Mouse (Mus musculus): Measurements from ENCODE around the gene 2010111I01Rik.
"Not testable (repeated sequence)": the region's sequence is repeated elsewhere in the genome, so short reads cannot be mapped to it uniquely, and the experiment has no call there.

2010111I01Rik gene

DNA sequence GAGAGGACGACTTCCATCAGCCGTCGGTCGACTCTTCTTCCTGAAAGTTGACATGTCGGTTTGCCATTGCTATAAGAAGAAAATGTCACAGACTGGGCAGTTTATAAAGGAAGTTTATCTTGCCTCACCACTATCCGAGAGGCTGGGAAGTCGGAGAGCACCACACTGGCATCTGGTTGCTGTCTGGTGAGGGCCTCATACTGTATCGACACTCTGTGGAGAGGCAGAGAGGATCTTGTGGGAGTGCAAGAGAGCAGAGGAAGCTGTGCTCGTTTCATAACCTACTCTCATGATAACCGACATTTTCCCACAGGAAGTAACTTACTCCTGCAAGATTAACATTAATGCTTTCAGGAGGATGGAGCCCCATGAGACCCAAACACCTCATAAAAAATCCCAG, 7.9 kb upstream of the 2010111I01Rik start:
- no peak for DNase-seq

- DNase-seq, result no peak
These were observed 1.3 kb upstream of the 2010111I01Rik start for GRCm38 (mm10) chr13:62963358-62963757.

GRCm38 (mm10) chr13:62968223-62968622, 3.5 kb downstream of the 2010111I01Rik start:
- DNase-seq, result no peak

DNA sequence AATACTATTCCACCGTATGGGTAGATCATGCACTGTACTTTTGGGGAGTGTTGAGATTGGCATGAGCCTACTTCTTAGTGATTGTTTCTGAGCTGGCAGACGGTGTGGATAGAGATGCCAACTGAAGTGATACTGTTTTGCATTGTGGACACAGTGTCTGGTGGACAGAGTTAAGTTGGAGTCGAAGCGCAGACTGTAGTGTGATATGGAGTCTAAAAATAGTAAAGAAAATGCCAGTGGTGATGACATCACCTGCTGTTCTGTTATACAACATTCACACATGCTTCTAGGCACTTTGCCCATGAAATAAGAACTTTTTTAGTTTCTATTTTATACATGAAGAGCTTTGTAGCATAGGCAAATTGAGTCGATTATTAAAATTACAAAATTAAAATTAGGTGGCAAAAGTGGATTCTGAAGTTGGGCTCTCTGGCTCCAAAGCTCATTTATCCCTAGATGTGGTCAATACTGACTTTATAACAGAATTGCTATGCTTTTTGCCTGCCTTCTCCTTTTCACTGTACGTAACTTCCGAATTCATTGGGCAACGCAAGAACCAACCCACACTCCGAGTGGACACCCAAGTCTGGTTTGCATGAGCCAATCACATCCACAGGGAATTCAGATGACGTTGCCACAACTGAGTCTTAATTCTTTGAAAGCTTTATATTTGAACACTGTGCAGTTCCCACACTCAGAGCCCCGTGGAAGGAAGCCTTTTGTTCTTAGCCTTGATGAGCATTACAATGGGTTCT, 6.0 kb downstream of the 2010111I01Rik start:
- DNase-seq, result no peak

DNA sequence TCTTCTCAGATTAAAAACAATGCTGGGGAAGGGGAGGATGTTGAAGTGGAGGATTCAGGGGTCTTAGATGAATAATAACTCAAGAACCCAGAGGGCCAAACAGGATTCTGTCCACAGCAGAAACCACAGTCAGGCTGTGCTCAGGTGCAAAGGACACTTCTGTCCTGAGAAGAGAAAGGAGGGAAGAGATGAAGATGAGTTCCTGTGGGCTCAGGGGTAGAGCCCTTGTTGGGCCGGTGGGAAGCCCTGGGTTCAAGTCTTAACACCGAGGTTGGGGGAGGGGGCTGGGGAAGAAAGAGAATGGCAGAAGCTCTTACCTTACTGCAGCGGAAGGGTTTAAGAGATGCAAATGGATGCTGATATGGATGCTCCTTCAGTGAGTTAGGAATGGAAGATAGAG, 7.7 kb downstream of the 2010111I01Rik start:
- no peak for DNase-seq

- DNase-seq, result no peak
These were observed 8.4 kb downstream of the 2010111I01Rik start for GRCm38 (mm10) chr13:62973111-62973510.

- DNase-seq, result no peak
These were observed 13.4 kb downstream of the 2010111I01Rik start for GRCm38 (mm10) chr13:62978104-62978503.

DNA sequence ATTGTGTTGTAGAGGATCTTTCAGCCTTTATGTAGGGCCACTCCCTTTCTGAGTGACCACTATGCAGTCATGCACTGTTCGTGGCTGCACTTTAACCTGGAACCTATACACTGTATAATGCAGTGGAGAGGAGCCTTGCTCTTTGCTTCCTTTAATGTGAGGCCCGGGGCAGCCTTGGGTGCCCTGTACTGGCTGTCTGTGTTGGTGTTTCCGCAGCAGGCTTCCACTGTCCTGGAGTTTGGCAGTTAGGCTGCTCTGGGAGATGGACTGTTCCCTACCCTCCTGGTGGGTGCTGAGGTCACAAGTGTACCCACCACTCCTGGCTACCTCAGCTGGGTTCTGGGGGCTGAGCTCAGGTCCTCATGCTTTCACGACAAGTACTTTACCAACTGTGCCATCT, 14.1 kb downstream of the 2010111I01Rik start:
- no peak for DNase-seq

GRCm38 (mm10) chr13:62979215-62979614, 14.5 kb downstream of the 2010111I01Rik start:
- DNase-seq, result no peak

GRCm38 (mm10) chr13:62980131-62980530, 15.4 kb downstream of the 2010111I01Rik start:
- DNase-seq, result no peak

DNA sequence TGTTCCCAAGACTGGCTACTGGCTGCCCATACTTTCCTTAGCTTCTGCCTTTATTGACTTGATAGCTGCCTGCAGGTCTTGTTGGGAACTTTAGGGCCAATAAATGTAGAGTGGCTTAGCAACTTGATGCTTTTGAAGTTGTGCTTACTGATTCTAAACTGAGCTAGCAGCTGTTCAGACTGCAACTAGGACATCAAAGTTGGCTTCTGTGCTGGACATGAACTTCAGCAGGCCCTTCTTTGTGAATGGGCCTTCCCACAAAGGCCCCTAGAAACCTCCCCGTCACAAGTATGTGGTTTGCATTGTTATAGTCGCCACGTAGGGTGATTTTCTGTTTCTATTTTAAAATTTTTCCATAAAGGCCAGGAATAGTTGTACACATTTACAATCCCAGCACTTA, 19.8 kb downstream of the 2010111I01Rik start:
- no peak for DNase-seq

DNA sequence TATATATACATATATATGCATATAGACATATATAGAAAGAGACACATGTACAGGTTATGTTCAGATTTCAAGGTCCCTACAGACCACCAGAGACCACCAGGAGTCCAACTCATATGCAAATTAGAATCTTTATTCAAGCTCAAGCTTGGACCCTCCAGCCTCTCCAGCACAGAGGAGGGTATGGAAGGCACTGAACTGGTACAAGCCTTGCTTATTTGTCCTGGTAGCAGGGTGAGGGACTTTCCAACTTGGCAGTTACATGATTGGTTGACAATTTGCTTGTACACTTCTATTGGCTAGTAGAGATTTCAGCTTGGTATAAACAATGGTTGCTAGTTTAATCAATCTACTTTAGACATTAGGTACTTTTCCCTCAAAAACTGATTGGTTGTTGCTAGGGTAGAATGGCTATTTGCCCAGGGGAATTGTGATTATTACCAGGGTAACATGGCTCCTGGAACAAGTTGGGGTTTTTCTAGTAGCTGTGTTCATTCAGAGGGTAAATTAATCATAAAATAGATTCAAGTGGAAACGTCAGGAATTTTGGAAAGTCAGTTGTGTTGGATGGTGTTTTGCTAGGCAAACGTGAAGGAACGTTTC, 25.3 kb downstream of the 2010111I01Rik start:
- no peak for DNase-seq

GRCm38 (mm10) chr13:62993543-62994477, 29.1 kb downstream of the 2010111I01Rik start:
- no peak for DNase-seq

GRCm38 (mm10) chr13:62996767-62997166, 32.1 kb downstream of the 2010111I01Rik start:
- no peak for DNase-seq

DNA sequence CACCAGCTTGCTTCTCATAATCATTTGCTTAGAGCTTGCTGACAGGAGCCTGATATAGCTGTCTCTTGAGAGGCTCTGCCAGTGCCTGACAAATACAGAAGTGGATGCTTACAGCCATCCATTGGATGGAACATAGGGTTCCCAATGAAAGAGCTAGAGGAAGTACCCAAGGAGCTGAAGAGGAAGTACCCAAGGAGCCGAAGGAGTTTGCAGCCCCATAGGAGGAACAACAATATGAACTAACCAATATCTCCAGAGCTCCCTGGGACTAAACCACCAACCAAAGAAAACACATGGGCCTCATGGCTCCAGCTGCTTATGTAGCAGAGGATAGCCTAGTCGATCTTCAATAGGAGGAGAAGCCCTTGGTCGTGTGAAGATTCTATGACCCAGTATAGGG, 42.8 kb downstream of the 2010111I01Rik start:
- DNase-seq, result not testable (repeated sequence)

DNA sequence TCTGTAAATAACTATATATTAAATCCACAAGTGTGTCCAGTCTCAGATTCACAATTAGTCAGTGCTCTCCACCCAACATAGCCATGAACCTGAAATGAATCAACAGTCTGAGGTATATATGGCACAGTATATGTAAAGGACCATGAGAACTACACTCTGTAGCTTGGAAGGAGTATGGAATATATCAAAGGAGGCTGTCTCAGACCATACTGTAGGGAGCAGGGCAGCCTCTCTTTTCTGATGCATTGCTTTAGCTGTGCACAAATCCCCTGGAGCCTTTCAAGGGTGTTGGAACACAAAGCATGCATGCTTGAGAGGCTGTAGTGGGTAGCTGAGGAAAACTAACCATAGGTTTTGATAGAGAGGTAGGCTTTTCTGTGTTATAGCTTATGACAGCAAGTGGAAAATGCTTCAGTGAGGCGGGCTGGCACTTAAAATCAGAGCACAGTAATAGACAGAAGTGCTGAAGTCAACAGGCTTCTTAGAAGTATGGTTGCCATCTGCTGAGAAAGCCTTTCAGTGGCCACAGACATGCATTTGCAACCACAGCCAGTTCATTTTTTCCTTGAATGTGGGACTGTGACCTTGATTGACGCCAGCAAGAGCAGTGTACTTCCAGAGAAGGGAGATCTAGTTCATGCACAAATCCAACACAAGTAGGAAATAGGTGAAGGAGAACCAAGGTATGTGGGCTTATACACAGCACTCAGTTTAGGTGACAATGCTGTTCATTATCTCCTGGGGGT, 45.8 kb downstream of the 2010111I01Rik start:
- peak; percentile 30 for DNase-seq

DNA sequence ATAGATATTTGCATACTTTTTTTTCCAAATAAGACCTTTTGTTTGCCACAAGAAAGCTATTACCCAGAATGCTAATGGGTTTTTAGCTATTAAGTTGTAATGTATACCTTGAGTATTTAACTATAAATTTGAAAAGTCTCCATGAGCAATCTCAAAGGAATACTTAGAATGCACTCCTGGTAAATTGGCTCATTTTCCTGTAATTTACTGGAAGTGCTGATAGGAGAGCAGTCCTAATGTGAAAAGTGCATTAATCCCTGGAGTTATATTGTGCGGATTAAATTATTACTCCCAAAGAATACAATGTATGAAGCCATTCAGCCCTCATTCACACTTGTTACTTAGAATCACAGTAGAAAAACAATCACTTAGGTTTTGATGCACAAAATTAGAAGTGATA, 49.7 kb downstream of the 2010111I01Rik start:
- DNase-seq, result no peak

- no peak for DNase-seq
These were observed 50.7 kb downstream of the 2010111I01Rik start for GRCm38 (mm10) chr13:63015362-63015761.

DNA sequence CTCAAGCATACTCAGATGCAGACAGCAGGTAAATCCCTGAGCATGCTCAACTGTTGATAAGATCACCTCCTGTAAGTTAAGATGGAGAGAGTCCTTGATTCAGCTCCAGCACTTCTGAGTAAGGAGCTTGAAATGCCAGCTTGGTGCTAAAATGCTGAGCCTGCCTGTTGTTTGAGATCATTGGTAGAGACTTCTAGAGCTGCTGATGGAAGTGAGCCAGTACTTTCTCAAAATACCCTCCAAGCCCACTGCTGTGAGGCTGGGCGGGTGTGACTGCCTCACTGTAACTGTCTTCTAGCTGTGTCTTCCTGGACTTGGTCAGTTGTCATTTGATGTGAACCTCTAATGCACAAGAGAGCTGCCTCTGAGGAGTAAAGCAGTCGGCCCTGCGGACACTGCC, 51.4 kb downstream of the 2010111I01Rik start:
- no peak for DNase-seq

DNA sequence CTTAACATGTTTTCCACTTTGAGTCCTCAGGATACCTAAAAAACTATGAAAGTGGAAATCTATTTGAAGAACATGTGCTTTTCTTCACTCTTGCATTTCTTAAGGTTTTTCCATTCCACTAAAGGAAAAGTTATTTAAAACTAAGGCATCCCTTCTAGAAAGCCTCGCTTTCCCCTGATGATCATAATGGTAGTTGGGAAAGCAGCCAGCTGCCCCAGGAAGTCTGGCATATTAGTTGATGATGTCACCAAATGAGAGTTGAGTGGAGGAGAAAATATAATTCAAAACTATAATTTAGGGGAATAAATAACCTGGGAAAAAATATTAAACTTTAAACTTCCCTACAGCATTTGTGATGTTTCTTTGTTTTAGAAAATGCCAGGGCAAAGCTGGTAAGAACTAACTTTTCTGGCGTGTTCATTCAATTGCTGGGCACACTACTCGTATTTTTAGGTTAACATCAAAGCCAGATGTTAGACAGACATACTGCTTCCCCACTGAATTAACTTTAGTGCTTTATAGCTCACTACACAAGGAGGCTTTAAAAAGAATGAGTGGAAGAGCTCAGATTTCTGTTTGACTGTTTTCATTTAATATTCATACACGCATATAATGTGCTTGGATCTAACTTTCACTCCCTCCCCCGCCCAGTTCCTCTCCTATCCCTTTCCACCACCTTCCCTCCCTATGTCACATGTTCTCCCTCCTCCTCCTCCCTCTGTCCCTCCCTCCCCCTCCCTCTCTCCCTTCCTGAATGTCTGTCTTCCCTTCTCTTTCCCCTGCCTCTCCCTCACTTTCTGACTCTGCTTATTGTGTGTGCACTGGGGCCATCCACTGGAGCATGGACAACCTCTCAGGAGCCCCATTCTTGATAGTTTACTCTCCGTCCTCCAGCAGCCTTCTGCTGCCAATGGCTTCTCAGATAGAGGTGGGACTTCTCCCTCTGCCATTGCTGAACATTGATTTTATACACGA, 58.8 kb downstream of the 2010111I01Rik start:
- no peak for DNase-seq

DNA sequence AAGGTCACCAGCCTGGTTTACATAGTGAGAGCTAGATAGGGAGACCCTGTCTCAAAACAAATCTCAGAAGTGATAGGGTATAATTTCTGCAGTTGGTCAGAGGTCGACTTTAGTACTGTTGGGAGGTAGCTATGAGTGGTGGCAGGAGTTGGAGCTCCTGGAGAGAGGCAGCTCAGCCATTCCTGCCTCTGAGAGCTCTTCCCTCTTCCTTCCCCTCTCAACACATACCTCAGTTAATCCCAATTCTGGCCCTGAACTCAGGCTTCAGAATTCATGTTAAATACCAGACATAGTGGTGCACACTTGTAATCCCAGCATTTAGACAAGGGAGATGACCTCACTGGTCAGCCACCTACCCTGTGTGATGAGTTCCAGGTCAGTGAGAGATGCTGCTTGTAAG, 65.3 kb downstream of the 2010111I01Rik start:
- no peak for DNase-seq

DNA sequence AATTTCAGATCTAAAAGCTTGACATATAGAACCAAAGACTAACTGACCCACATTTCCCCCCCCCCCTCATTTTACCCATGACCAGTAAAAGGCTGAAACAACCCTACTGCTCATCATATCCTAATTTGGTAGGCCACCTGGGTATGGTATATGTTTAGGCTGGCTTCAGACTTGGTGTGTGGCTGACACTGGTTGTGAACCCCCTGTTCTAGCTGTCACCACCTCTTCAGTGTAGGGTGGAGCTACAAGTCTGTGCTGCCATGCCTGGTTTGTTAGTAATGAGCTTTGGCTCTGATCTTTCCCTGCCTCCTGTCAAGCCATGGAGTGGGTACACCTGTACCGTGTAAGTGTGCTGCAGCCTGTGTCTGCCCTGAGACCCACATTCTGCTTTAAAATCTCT, 66.6 kb downstream of the 2010111I01Rik start:
- no peak for DNase-seq
